Mouse (Mus musculus) forebrain, postnatal 0 days (tissue): ENCODE results near the gene Irs1. TPM values are rescaled to one million over a fixed set of nuclear protein-coding genes. Genes with fewer than 3 reads are reported as not detected.

Experiments
- ATAC-seq: fragments of 200-750 bp; cut with Nextera tagmentation; 2 replicates; pipeline ENCODE4 v1.8.0; 2017; ENCODE audit warnings: mild to moderate bottlenecking, moderate library complexity
- DNase-seq: peaks from one replicate; pipeline ENCODE4 v3.0.0-alpha.2; 2015
- H3K27ac ChIP-seq: fragments of 300-500 bp; sonication (generic); 2 replicates; pipeline ENCODE4 v1.5.1; 2014; ENCODE audit warnings: low read depth, mild to moderate bottlenecking, antibody characterized with exemption, low read length, moderate library complexity, mixed read lengths
- H3K27me3 ChIP-seq: fragments of 300-500 bp; sonication (generic); 2 replicates; pipeline ENCODE4 v1.6.1; 2014; ENCODE audit warnings: mild to moderate bottlenecking, low read length, mixed read lengths; ENCODE audit not compliant: insufficient read depth
- H3K36me3 ChIP-seq: fragments of 300-500 bp; sonication (generic); 2 replicates; pipeline ENCODE4 v1.6.1; 2014; ENCODE audit warnings: mild to moderate bottlenecking, moderate library complexity; ENCODE audit not compliant: insufficient read depth
- H3K4me1 ChIP-seq: fragments of 300-500 bp; sonication (generic); 2 replicates; pipeline ENCODE4 v1.6.1; 2014; ENCODE audit warnings: antibody characterized with exemption; ENCODE audit not compliant: insufficient read depth
- H3K4me2 ChIP-seq: fragments of 300-500 bp; sonication (generic); 2 replicates; pipeline ENCODE4 v1.6.1; 2014; ENCODE audit warnings: low read depth, mild to moderate bottlenecking, moderate library complexity
- H3K4me3 ChIP-seq: fragments of 300-500 bp; sonication (generic); 2 replicates; pipeline ENCODE4 v1.5.1; 2014; ENCODE audit warnings: low read depth, low read length, mixed read lengths
- H3K9ac ChIP-seq: fragments of 300-500 bp; sonication (generic); 2 replicates; pipeline ENCODE4 v1.6.1; 2014; ENCODE audit warnings: mild to moderate bottlenecking
- H3K9me3 ChIP-seq: fragments of 300-500 bp; sonication (generic); 2 replicates; pipeline ENCODE4 v1.6.1; 2016; ENCODE audit warnings: low read length
- CTCF ChIP-seq: sonication (generic); IDR thresholded peaks from 2 replicates; pipeline ENCODE4 v1.5.1; 2016; ENCODE audit warnings: antibody characterized with exemption, control low read depth, low read depth
- WGBS: fragments of 180-500 bp; shearing (Covaris S2); extraction: QIAGEN DNeasy Blood & Tissue Kit; methylation state at CpG from one replicate; pipeline ENCODE4 v1.1.7; 2014; 5-methylcytosine and 5-hydroxymethylcytosine counted together
- polyA plus RNA-seq: library from polyadenylated mRNA; unstranded; fragments of >200 nt; fragmentation: Nextera tagmentation; extraction: Ambion mirVana; gene quantifications from 2 replicates; pipeline ENCODE4 v1.2.1, GENCODE M21; 2015
- total RNA-seq: library from RNA; depleted of rRNA; stranded (reverse); fragments of >200 nt; gene quantifications from 2 replicates; pipeline ENCODE4 v1.2.3, GENCODE M21; 2014; rRNA removed

Gene Irs1
- total RNA-seq, result 32.7 and 45.3 TPM in 2 replicates
- 3.0 and 4.4 TPM in 2 replicates for polyA plus RNA-seq

- Histone ChIP-seq H3K9me3 (no peaks in the 10 kb centered on the region), H3K4me2 (peak within 1 kb of the TSS; percentile 72), H3K4me3 (peak within 1 kb of the TSS; percentile 88), H3K27ac (peak within 1 kb of the TSS; percentile 95), H3K36me3 (peaks cover 4% of the 10 kb centered on the region; the same call in 1 of the 2 replicates), H3K27me3 (no peaks in the 10 kb centered on the region), H3K4me1 (peaks cover 17% of the 10 kb centered on the region; the same call in 1 of the 2 replicates), H3K9ac (peak within 1 kb of the TSS; percentile 76)
- ATAC-seq (peak; percentile 81), DNase-seq (peak; percentile 88)
- WGBS, result 1% methylated on average over 57 of the region's 60 CpGs
- TF ChIP-seq CTCF, result peak; percentile 57
Measured at GRCm38 (mm10) chr1:82291151-82291797, at the start of gene Irs1. TSS of gene Irs1 (minus strand) at chr1:82291416.

- TF ChIP-seq CTCF, result no peak
- DNase-seq (no peak), ATAC-seq (no peak)
- Histone ChIP-seq H3K9me3 (no peaks in the 10 kb centered on the region), H3K9ac (no peak overlapping the region), H3K4me1 (no peaks in the 10 kb centered on the region), H3K4me3 (no peak overlapping the region), H3K4me2 (no peak overlapping the region), H3K36me3 (no peaks in the 10 kb centered on the region), H3K27ac (no peak overlapping the region), H3K27me3 (no peaks in the 10 kb centered on the region)
- 95% methylated on average over 3 of the region's 3 CpGs for WGBS
Measured at GRCm38 (mm10) chr1:82334506-82334905, 43.3 kb upstream of the Irs1 start.

GRCm38 (mm10) chr1:82329954-82330247 is 38.7 kb upstream of the Irs1 start:
- TF ChIP-seq CTCF, result no peak
- Histone ChIP-seq H3K4me2 (no peak overlapping the region), H3K4me3 (no peak overlapping the region), H3K27ac (no peak overlapping the region), H3K27me3 (no peaks in the 10 kb centered on the region), H3K9ac (no peak overlapping the region), H3K36me3 (no peaks in the 10 kb centered on the region), H3K4me1 (no peaks in the 10 kb centered on the region), H3K9me3 (no peaks in the 10 kb centered on the region)
- ATAC-seq (no peak), DNase-seq (no peak)

GRCm38 (mm10) chr1:82329237-82329953 is 38.2 kb upstream of the Irs1 start:
- WGBS, result 10% methylated on average over 4 of the region's 4 CpGs
- no peaks in the 10 kb centered on the region for H3K27me3 ChIP-seq
- no peaks in the 10 kb centered on the region for H3K9me3 ChIP-seq
- H3K27ac ChIP-seq, result no peak overlapping the region
- ATAC-seq (peak; percentile 32; the same call in 1 of the 2 replicates), DNase-seq (no peak)
- H3K4me2 ChIP-seq, result no peak overlapping the region
- H3K4me3 ChIP-seq, result no peak overlapping the region
- H3K36me3 ChIP-seq, result no peaks in the 10 kb centered on the region
- no peak for TF ChIP-seq CTCF
- H3K9ac ChIP-seq, result no peak overlapping the region
- no peaks in the 10 kb centered on the region for H3K4me1 ChIP-seq

GRCm38 (mm10) chr1:82328033-82328775 is 37.0 kb upstream of the Irs1 start:
- no peaks in the 10 kb centered on the region for H3K27me3 ChIP-seq
- no peak overlapping the region for H3K9ac ChIP-seq
- no peak overlapping the region for H3K27ac ChIP-seq
- H3K4me2 ChIP-seq, result no peak overlapping the region
- no peak for DNase-seq
- no peak overlapping the region for H3K4me3 ChIP-seq
- 91% methylated on average over 7 of the region's 7 CpGs for WGBS
- H3K9me3 ChIP-seq, result no peaks in the 10 kb centered on the region
- H3K4me1 ChIP-seq, result no peaks in the 10 kb centered on the region
- no peak for ATAC-seq
- no peak for TF ChIP-seq CTCF
- H3K36me3 ChIP-seq, result no peaks in the 10 kb centered on the region

- ATAC-seq (no peak), DNase-seq (no peak)
- H3K36me3 ChIP-seq, result no peaks in the 10 kb centered on the region
- 0 out of 2 replicates have a peak, but pooled peaks cover 3% of the 10 kb centered on the region for H3K4me1 ChIP-seq
- WGBS, result 88% methylated on average over 5 of the region's 5 CpGs
- no peak overlapping the region for H3K9ac ChIP-seq
- no peak overlapping the region for H3K4me3 ChIP-seq
- TF ChIP-seq CTCF, result no peak
- H3K27ac ChIP-seq, result no peak overlapping the region
- no peaks in the 10 kb centered on the region for H3K27me3 ChIP-seq
- H3K9me3 ChIP-seq, result no peaks in the 10 kb centered on the region
- no peak overlapping the region for H3K4me2 ChIP-seq
Measured at GRCm38 (mm10) chr1:82326120-82326519, 34.9 kb upstream of the Irs1 start.
